Mouse (Mus musculus) forebrain, postnatal 0 days (tissue): ENCODE measurements around the gene Arhgef12. TPM values are rescaled to one million over a fixed set of nuclear protein-coding genes. Genes with fewer than 3 reads are reported as not detected.

ENCODE experiments used
- ATAC-seq: fragments of 200-750 bp; cut with Nextera tagmentation; 2 replicates; pipeline ENCODE4 v1.8.0; 2017; ENCODE audit warnings: mild to moderate bottlenecking, moderate library complexity
- DNase-seq: peaks from one replicate; pipeline ENCODE4 v3.0.0-alpha.2; 2015
- H3K27ac ChIP-seq: fragments of 300-500 bp; sonication (generic); 2 replicates; pipeline ENCODE4 v1.5.1; 2014; ENCODE audit warnings: low read depth, mild to moderate bottlenecking, antibody characterized with exemption, low read length, moderate library complexity, mixed read lengths
- H3K27me3 ChIP-seq: fragments of 300-500 bp; sonication (generic); 2 replicates; pipeline ENCODE4 v1.6.1; 2014; ENCODE audit warnings: mild to moderate bottlenecking, low read length, mixed read lengths; ENCODE audit not compliant: insufficient read depth
- H3K36me3 ChIP-seq: fragments of 300-500 bp; sonication (generic); 2 replicates; pipeline ENCODE4 v1.6.1; 2014; ENCODE audit warnings: mild to moderate bottlenecking, moderate library complexity; ENCODE audit not compliant: insufficient read depth
- H3K4me1 ChIP-seq: fragments of 300-500 bp; sonication (generic); 2 replicates; pipeline ENCODE4 v1.6.1; 2014; ENCODE audit warnings: antibody characterized with exemption; ENCODE audit not compliant: insufficient read depth
- H3K4me2 ChIP-seq: fragments of 300-500 bp; sonication (generic); 2 replicates; pipeline ENCODE4 v1.6.1; 2014; ENCODE audit warnings: low read depth, mild to moderate bottlenecking, moderate library complexity
- H3K4me3 ChIP-seq: fragments of 300-500 bp; sonication (generic); 2 replicates; pipeline ENCODE4 v1.5.1; 2014; ENCODE audit warnings: low read depth, low read length, mixed read lengths
- H3K9ac ChIP-seq: fragments of 300-500 bp; sonication (generic); 2 replicates; pipeline ENCODE4 v1.6.1; 2014; ENCODE audit warnings: mild to moderate bottlenecking
- H3K9me3 ChIP-seq: fragments of 300-500 bp; sonication (generic); 2 replicates; pipeline ENCODE4 v1.6.1; 2016; ENCODE audit warnings: low read length
- CTCF ChIP-seq: sonication (generic); IDR thresholded peaks from 2 replicates; pipeline ENCODE4 v1.5.1; 2016; ENCODE audit warnings: antibody characterized with exemption, control low read depth, low read depth
- WGBS: fragments of 180-500 bp; shearing (Covaris S2); extraction: QIAGEN DNeasy Blood & Tissue Kit; methylation state at CpG from one replicate; pipeline ENCODE4 v1.1.7; 2014; 5-methylcytosine and 5-hydroxymethylcytosine counted together
- polyA plus RNA-seq: library from polyadenylated mRNA; unstranded; fragments of >200 nt; fragmentation: Nextera tagmentation; extraction: Ambion mirVana; gene quantifications from 2 replicates; pipeline ENCODE4 v1.2.1, GENCODE M21; 2015
- total RNA-seq: library from RNA; depleted of rRNA; stranded (reverse); fragments of >200 nt; gene quantifications from 2 replicates; pipeline ENCODE4 v1.2.3, GENCODE M21; 2014; rRNA removed

Gene Arhgef12
- total and polyA plus RNA-seq, 2 experiments from 2014 or later = 12.2 to 98.7 TPM

- Histone ChIP-seq H3K4me2 (peak overlapping the region; percentile 99), H3K9me3 (no peaks in the 10 kb centered on the region), H3K4me1 (no peaks in the 10 kb centered on the region), H3K27ac (no peak overlapping the region), H3K9ac (no peak overlapping the region), H3K36me3 (no peaks in the 10 kb centered on the region), H3K4me3 (no peak overlapping the region), H3K27me3 (no peaks in the 10 kb centered on the region; the same call in 1 of the 2 replicates)
- 60% methylated on average over 4 of the region's 4 CpGs for WGBS
- DNase-seq (no peak), ATAC-seq (no peak)
- TF ChIP-seq CTCF = no peak
Measured at GRCm38 (mm10) chr9:42942148-42942547, 164.9 kb downstream of the Arhgef12 start.

GRCm38 (mm10) chr9:42932146-42932545 lies 174.9 kb downstream of the Arhgef12 start:
- Histone ChIP-seq H3K4me3 (no peak overlapping the region), H3K27ac (no peak overlapping the region), H3K9me3 (no peaks in the 10 kb centered on the region), H3K27me3 (no peaks in the 10 kb centered on the region), H3K4me1 (no peaks in the 10 kb centered on the region), H3K36me3 (no peaks in the 10 kb centered on the region), H3K9ac (no peak overlapping the region), H3K4me2 (no peak overlapping the region)
- no peak for DNase-seq
- no peak for TF ChIP-seq CTCF
- no peak for ATAC-seq
- WGBS = 36% methylated on average over 7 of the region's 7 CpGs

- no peaks in the 10 kb centered on the region for H3K36me3 ChIP-seq
- H3K9ac ChIP-seq = no peak overlapping the region
- no peak overlapping the region for H3K4me2 ChIP-seq
- no peak overlapping the region for H3K4me3 ChIP-seq
- no peak for ATAC-seq
- no peak overlapping the region for H3K27ac ChIP-seq
- H3K4me1 ChIP-seq = no peaks in the 10 kb centered on the region
- TF ChIP-seq CTCF = no peak
- H3K9me3 ChIP-seq = no peaks in the 10 kb centered on the region
- DNase-seq = no peak
- WGBS = 71% methylated on average over 10 of the region's 10 CpGs
- H3K27me3 ChIP-seq = no peaks in the 10 kb centered on the region
Measured at GRCm38 (mm10) chr9:42927498-42927897, 179.5 kb downstream of the Arhgef12 start.

GRCm38 (mm10) chr9:42926564-42926963 lies 180.5 kb downstream of the Arhgef12 start:
- Histone ChIP-seq H3K36me3 (no peaks in the 10 kb centered on the region), H3K9me3 (no peaks in the 10 kb centered on the region), H3K4me1 (no peaks in the 10 kb centered on the region), H3K4me3 (no peak overlapping the region), H3K4me2 (no peak overlapping the region), H3K9ac (no peak overlapping the region), H3K27ac (no peak overlapping the region), H3K27me3 (no peaks in the 10 kb centered on the region)
- DNase-seq (no peak), ATAC-seq (no peak)
- TF ChIP-seq CTCF = no peak
- 92% methylated on average over 6 of the region's 6 CpGs for WGBS

GRCm38 (mm10) chr9:42921830-42922229 lies 185.2 kb downstream of the Arhgef12 start:
- no peaks in the 10 kb centered on the region for H3K27me3 ChIP-seq
- H3K27ac ChIP-seq = no peak overlapping the region
- no peak overlapping the region for H3K4me3 ChIP-seq
- H3K4me2 ChIP-seq = no peak overlapping the region
- H3K9ac ChIP-seq = no peak overlapping the region
- WGBS = 59% methylated on average over 4 of the region's 4 CpGs
- H3K9me3 ChIP-seq = no peaks in the 10 kb centered on the region
- ATAC-seq (no peak), DNase-seq (no peak)
- no peaks in the 10 kb centered on the region for H3K36me3 ChIP-seq
- no peak for TF ChIP-seq CTCF
- no peaks in the 10 kb centered on the region for H3K4me1 ChIP-seq

GRCm38 (mm10) chr9:42920190-42920589 lies 186.8 kb downstream of the Arhgef12 start:
- H3K4me2 ChIP-seq = no peak overlapping the region
- peak; percentile 47 for TF ChIP-seq CTCF
- no peak overlapping the region for H3K27ac ChIP-seq
- H3K9ac ChIP-seq = no peak overlapping the region
- H3K4me3 ChIP-seq = no peak overlapping the region
- 44% methylated on average over 7 of the region's 7 CpGs for WGBS
- no peaks in the 10 kb centered on the region for H3K36me3 ChIP-seq
- H3K9me3 ChIP-seq = no peaks in the 10 kb centered on the region
- ATAC-seq = no peak; the same call in 1 of the 2 replicates
- DNase-seq = peak; percentile 52
- H3K27me3 ChIP-seq = no peaks in the 10 kb centered on the region
- H3K4me1 ChIP-seq = no peaks in the 10 kb centered on the region

- Histone ChIP-seq H3K27me3 (no peaks in the 10 kb centered on the region), H3K4me3 (no peak overlapping the region), H3K9me3 (no peaks in the 10 kb centered on the region), H3K4me1 (no peaks in the 10 kb centered on the region), H3K36me3 (no peaks in the 10 kb centered on the region), H3K27ac (no peak overlapping the region), H3K4me2 (no peak overlapping the region), H3K9ac (no peak overlapping the region)
- 71% methylated on average over 7 of the region's 7 CpGs for WGBS
- ATAC-seq = no peak; the same call in 1 of the 2 replicates
- no peak for TF ChIP-seq CTCF
- no peak for DNase-seq
Measured at GRCm38 (mm10) chr9:42917911-42918310, 189.1 kb downstream of the Arhgef12 start.

Other genes with a start within 250 kb of the Arhgef12 start
- 6.8 and 11.9 TPM in 2 replicates for gene Grik4, start 162.7 kb downstream of the Arhgef12 start, total RNA-seq
- gene Grik4, start 162.7 kb downstream of the Arhgef12 start, polyA plus RNA-seq = 4.4 and 7.7 TPM in 2 replicates
- gene Tmem136, start 9.3 kb upstream of the Arhgef12 start, total RNA-seq = 6.0 and 6.2 TPM in 2 replicates
- gene Tmem136, start 9.3 kb upstream of the Arhgef12 start, polyA plus RNA-seq = 6.8 and 7.5 TPM in 2 replicates
- not detected in 2 replicates for gene Pou2f3, start 103.1 kb upstream of the Arhgef12 start, total RNA-seq
- gene Pou2f3, start 103.1 kb upstream of the Arhgef12 start, polyA plus RNA-seq = 0.05 TPM in 1 of 2 replicates, not detected in the other
- 5.0 and 14.3 TPM in 2 replicates for gene Oaf, start 132.7 kb upstream of the Arhgef12 start, total RNA-seq
- 7.8 and 7.9 TPM in 2 replicates for gene Oaf, start 132.7 kb upstream of the Arhgef12 start, polyA plus RNA-seq
- not detected in 2 replicates for gene Trim29, start 203.6 kb upstream of the Arhgef12 start, total RNA-seq
- 0.05 and 0.11 TPM in 2 replicates for gene Trim29, start 203.6 kb upstream of the Arhgef12 start, polyA plus RNA-seq